Mouse (Mus musculus): ENCODE results near the gene Kat2a. TPM values are rescaled to one million over a fixed set of nuclear protein-coding genes. Genes with fewer than 3 reads are reported as not detected.
A peak's percentile ranks its signal among the peaks of the same experiment; 100 is the strongest.

Gene Kat2a
- polyA plus RNA-seq, 1 experiment from 2014 or later: 57.2 TPM

DNA sequence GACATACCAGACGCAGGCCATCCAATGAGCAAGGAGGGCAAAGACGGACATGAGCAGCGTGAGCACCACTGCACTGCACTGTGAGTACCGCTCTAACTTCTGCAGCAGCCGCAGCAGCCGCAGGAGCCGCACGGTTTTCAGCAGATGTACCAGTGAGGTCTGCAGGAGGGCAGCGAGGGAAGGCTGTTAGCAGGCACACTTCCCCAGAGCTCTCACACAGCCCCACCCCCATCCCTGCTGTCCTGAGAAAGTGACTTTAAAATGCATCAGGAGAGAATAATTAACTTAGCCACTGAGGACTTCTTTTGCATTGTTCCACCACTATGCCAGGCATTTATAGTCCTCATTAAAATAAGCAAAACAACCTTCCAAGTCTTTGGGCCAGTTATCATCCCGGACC lies 40.0 kb upstream of the Kat2a start:
- no peak overlapping the region for H3K4me3 ChIP-seq (ENCODE audit: low read depth, low read length)
- DNase-seq (ENCODE audit: low spot score, missing footprints): no peak
- no peak for ATAC-seq (ENCODE audit: low FRiP score)
- H3K27me3 ChIP-seq (ENCODE audit: control insufficient read depth, insufficient read depth, low read length): no peaks in the 10 kb centered on the region
- no peak overlapping the region for H3K27ac ChIP-seq (ENCODE audit: low read depth, low read length)
- no peak overlapping the region for H3K9ac ChIP-seq (ENCODE audit: low read length)
- H3K36me3 ChIP-seq (ENCODE audit: control insufficient read depth, insufficient read depth, low read length): no peaks in the 10 kb centered on the region
- H3K4me2 ChIP-seq: no peak overlapping the region
- no peaks in the 10 kb centered on the region for H3K9me3 ChIP-seq (ENCODE audit: control insufficient read depth, low read length)
- 49% methylated on average over 10 of the region's 10 CpGs for WGBS
- no peaks in the 10 kb centered on the region for H3K4me1 ChIP-seq (ENCODE audit: control insufficient read depth, insufficient read depth, low read length)

DNA sequence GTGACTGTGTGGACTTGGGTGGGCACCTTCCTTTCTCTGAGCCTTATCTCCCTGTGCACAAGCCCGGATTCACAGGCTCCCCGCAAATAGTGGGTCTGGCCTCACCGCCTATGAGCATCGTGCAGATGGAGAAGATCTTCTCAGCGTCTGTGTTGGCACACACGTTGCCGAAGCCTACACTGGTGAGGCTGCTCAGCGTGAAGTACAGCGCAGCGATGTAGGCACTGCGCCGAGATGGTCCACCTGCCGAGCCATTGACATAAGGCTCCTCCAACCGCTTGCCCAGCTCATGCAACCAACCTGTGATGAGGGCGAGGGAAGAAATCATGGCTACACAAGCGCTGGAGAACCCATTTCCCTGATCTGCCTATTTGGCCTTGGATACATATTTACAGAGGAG lies 37.9 kb upstream of the Kat2a start:
- H3K9me3 ChIP-seq (ENCODE audit: control insufficient read depth, low read length): no peaks in the 10 kb centered on the region
- no peaks in the 10 kb centered on the region for H3K27me3 ChIP-seq (ENCODE audit: control insufficient read depth, insufficient read depth, low read length)
- no peaks in the 10 kb centered on the region for H3K4me1 ChIP-seq (ENCODE audit: control insufficient read depth, insufficient read depth, low read length)
- WGBS: 91% methylated on average over 16 of the region's 16 CpGs
- DNase-seq (ENCODE audit: low spot score, missing footprints): no peak
- no peaks in the 10 kb centered on the region for H3K36me3 ChIP-seq (ENCODE audit: control insufficient read depth, insufficient read depth, low read length)
- H3K4me2 ChIP-seq: no peak overlapping the region
- ATAC-seq (ENCODE audit: low FRiP score): no peak
- no peak overlapping the region for H3K27ac ChIP-seq (ENCODE audit: low read depth, low read length)
- no peak overlapping the region for H3K4me3 ChIP-seq (ENCODE audit: low read depth, low read length)
- H3K9ac ChIP-seq (ENCODE audit: low read length): no peak overlapping the region

DNA sequence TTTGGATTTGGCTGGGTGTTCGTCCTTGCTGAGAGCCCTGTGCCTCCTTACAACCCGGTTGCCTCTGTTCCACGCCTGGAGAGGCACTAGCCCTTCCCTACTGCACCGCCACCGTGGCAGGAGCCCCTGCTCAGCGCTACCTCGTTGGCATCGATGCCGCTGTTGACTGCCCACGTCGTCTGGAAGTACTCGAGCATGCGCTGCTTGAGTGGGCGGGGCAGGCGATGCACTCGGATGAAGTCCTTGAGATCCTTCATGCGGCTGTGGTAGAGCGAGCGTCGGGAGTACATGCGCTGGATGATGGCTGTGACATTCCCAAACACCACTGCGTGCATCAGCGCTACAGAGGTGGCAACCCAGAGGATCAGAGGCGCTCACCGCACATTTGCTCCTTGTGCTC lies 37.2 kb upstream of the Kat2a start:
- H3K36me3 ChIP-seq (ENCODE audit: control insufficient read depth, insufficient read depth, low read length): no peaks in the 10 kb centered on the region
- ATAC-seq (ENCODE audit: low FRiP score): no peak
- H3K27ac ChIP-seq (ENCODE audit: low read depth, low read length): no peak overlapping the region
- no peaks in the 10 kb centered on the region for H3K27me3 ChIP-seq (ENCODE audit: control insufficient read depth, insufficient read depth, low read length)
- WGBS: 48% methylated on average over 25 of the region's 25 CpGs
- DNase-seq (ENCODE audit: low spot score, missing footprints): no peak
- no peak overlapping the region for H3K9ac ChIP-seq (ENCODE audit: low read length)
- H3K9me3 ChIP-seq (ENCODE audit: control insufficient read depth, low read length): no peaks in the 10 kb centered on the region
- H3K4me1 ChIP-seq (ENCODE audit: control insufficient read depth, insufficient read depth, low read length): no peaks in the 10 kb centered on the region
- no peak overlapping the region for H3K4me2 ChIP-seq
- H3K4me3 ChIP-seq (ENCODE audit: low read depth, low read length): no peak overlapping the region

DNA sequence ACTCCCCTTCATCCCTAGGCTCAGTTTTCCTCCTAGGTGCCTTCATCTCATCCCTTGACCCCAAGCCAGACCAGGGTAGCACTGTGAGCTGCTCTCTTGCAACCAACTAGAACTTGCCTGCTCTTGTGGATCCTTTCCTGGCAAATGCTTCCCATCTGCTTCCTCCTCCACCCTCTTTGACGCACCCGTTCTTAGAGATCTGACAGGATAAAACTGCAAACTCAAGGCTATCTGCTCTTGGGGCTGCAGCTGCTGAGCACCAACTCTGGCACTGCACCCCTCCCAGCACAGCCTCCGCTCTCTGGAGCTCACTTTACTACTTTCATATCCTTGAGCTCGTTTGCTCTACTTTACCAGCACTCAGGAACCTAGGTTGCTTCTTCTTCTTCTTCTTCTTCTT lies 36.4 kb upstream of the Kat2a start:
- DNase-seq (ENCODE audit: low spot score, missing footprints): no peak
- Histone ChIP-seq H3K4me1 (ENCODE audit: control insufficient read depth, insufficient read depth, low read length) (no peaks in the 10 kb centered on the region), H3K4me2 (no peak overlapping the region), H3K27me3 (ENCODE audit: control insufficient read depth, insufficient read depth, low read length) (no peaks in the 10 kb centered on the region), H3K36me3 (ENCODE audit: control insufficient read depth, insufficient read depth, low read length) (no peaks in the 10 kb centered on the region), H3K9ac (ENCODE audit: low read length) (no peak overlapping the region), H3K27ac (ENCODE audit: low read depth, low read length) (no peak overlapping the region), H3K9me3 (ENCODE audit: control insufficient read depth, low read length) (no peaks in the 10 kb centered on the region), H3K4me3 (ENCODE audit: low read depth, low read length) (no peak overlapping the region)
- WGBS: 79% methylated on average over 4 of the region's 4 CpGs
- ATAC-seq (ENCODE audit: low FRiP score): no peak

DNA sequence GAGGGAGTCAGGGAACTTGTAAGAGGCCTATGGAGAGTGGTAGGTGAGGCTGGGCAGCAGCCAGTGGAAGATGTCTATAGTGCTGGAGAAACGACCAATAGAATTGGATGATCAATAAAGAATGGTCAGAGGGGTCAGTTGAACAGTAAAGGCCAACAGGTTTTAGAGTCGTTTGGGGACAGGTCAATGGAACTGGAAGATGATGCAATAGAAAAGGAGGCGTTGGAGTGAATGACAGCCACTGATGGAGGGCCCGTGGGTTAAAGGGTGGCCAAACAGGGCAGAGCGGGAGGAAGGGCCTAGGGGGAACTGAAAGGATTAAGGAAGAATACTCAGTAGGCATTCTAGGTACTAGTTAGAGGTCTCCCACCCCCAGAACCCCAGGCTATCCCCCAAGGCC lies 34.8 kb upstream of the Kat2a start:
- Histone ChIP-seq H3K27ac (ENCODE audit: low read depth, low read length) (no peak overlapping the region), H3K9me3 (ENCODE audit: control insufficient read depth, low read length) (no peaks in the 10 kb centered on the region), H3K36me3 (ENCODE audit: control insufficient read depth, insufficient read depth, low read length) (no peaks in the 10 kb centered on the region), H3K4me3 (ENCODE audit: low read depth, low read length) (no peak overlapping the region), H3K9ac (ENCODE audit: low read length) (no peak overlapping the region), H3K27me3 (ENCODE audit: control insufficient read depth, insufficient read depth, low read length) (no peaks in the 10 kb centered on the region), H3K4me1 (ENCODE audit: control insufficient read depth, insufficient read depth, low read length) (no peaks in the 10 kb centered on the region), H3K4me2 (no peak overlapping the region)
- WGBS: 71% methylated on average over 5 of the region's 5 CpGs
- ATAC-seq (ENCODE audit: low FRiP score): no peak
- no peak for DNase-seq (ENCODE audit: low spot score, missing footprints)

DNA sequence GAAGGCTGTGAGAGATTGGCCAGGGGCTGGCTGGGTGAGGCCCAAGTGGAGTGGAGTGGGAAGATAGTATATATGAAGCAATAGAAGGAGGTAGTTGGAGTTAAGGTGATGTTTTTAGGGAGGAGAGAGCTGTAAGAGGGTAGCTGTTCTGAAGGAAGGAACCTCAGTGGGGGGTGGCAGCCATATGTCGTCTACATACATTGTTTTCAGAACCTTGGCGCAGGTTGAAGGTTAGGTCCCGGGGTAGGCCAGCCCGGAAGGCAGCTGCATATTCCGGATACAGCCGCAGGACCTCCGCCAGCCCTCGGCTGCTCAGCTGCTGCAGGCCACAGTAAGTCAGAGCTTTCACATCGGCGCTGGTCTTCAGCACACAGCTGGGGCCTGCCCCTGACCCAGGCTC lies 34.3 kb upstream of the Kat2a start:
- 84% methylated on average over 10 of the region's 10 CpGs for WGBS
- no peak for DNase-seq (ENCODE audit: low spot score, missing footprints)

DNA sequence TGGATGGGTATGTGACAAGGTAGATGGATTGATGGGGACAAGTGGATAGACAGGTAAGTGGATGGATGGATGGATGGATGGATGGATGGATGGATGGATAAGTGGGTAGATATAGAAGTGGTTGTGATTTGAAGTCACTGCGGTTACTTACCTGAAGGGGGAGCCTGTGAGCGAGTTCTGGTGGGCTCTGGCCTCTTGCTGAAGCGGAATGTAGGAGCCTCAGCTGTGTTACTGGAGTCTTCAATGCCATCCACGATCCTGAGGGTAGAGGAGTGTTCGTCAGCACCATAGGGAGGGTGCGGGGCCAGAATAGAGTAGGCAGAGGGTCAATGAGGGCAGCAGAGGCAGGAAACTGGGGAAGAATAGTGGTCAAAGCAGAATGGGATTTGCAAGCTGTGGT lies 32.8 kb upstream of the Kat2a start:
- DNase-seq (ENCODE audit: low spot score, missing footprints) (peak; percentile 90), ATAC-seq (ENCODE audit: low FRiP score) (no peak)
- Histone ChIP-seq H3K4me2 (no peak overlapping the region), H3K36me3 (ENCODE audit: control insufficient read depth, insufficient read depth, low read length) (no peaks in the 10 kb centered on the region), H3K4me1 (ENCODE audit: control insufficient read depth, insufficient read depth, low read length) (no peaks in the 10 kb centered on the region), H3K4me3 (ENCODE audit: low read depth, low read length) (no peak overlapping the region), H3K9me3 (ENCODE audit: control insufficient read depth, low read length) (no peaks in the 10 kb centered on the region), H3K27ac (ENCODE audit: low read depth, low read length) (no peak overlapping the region), H3K9ac (ENCODE audit: low read length) (no peak overlapping the region), H3K27me3 (ENCODE audit: control insufficient read depth, insufficient read depth, low read length) (no peaks in the 10 kb centered on the region)
- 17% methylated on average over 6 of the region's 6 CpGs for WGBS

More for the DNA sequence above, 34.3 kb upstream of the Kat2a start:
- ATAC-seq (ENCODE audit: low FRiP score): no peak
- Histone ChIP-seq H3K36me3 (ENCODE audit: control insufficient read depth, insufficient read depth, low read length) (no peaks in the 10 kb centered on the region), H3K27ac (ENCODE audit: low read depth, low read length) (no peak overlapping the region), H3K27me3 (ENCODE audit: control insufficient read depth, insufficient read depth, low read length) (no peaks in the 10 kb centered on the region), H3K4me3 (ENCODE audit: low read depth, low read length) (no peak overlapping the region), H3K4me1 (ENCODE audit: control insufficient read depth, insufficient read depth, low read length) (no peaks in the 10 kb centered on the region), H3K9ac (ENCODE audit: low read length) (no peak overlapping the region), H3K9me3 (ENCODE audit: control insufficient read depth, low read length) (no peaks in the 10 kb centered on the region), H3K4me2 (no peak overlapping the region)

DNA sequence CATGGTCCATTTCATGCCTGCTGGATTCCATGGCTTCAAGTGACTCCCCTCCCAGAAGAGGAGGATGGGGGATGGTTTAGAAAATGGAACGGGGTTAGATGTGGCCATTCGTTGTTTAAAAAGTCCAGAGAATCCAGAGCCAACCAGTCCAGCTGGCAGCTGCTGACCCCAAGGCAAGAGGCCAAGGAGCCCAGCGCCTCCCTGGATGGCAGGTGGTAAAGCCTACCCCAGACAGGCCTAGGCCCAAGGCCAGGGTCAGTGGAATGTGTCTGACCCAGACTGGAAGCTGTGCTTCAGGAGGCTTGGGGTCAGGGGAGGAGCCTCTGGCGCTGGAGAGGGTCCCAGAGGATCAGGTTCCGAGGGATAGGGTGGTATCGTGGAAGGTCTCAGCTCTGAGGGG lies 29.1 kb upstream of the Kat2a start:
- Histone ChIP-seq H3K27ac (ENCODE audit: low read depth, low read length) (no peak overlapping the region), H3K4me3 (ENCODE audit: low read depth, low read length) (no peak overlapping the region), H3K4me1 (ENCODE audit: control insufficient read depth, insufficient read depth, low read length) (peaks cover 9% of the 10 kb centered on the region), H3K27me3 (ENCODE audit: control insufficient read depth, insufficient read depth, low read length) (no peaks in the 10 kb centered on the region), H3K9ac (ENCODE audit: low read length) (no peak overlapping the region), H3K4me2 (no peak overlapping the region), H3K36me3 (ENCODE audit: control insufficient read depth, insufficient read depth, low read length) (no peaks in the 10 kb centered on the region), H3K9me3 (ENCODE audit: control insufficient read depth, low read length) (no peaks in the 10 kb centered on the region)
- 72% methylated on average over 6 of the region's 6 CpGs for whole genome bisulfite sequencing
- DNase-seq (ENCODE audit: low spot score, missing footprints) (no peak), ATAC-seq (ENCODE audit: low FRiP score) (no peak)

DNA sequence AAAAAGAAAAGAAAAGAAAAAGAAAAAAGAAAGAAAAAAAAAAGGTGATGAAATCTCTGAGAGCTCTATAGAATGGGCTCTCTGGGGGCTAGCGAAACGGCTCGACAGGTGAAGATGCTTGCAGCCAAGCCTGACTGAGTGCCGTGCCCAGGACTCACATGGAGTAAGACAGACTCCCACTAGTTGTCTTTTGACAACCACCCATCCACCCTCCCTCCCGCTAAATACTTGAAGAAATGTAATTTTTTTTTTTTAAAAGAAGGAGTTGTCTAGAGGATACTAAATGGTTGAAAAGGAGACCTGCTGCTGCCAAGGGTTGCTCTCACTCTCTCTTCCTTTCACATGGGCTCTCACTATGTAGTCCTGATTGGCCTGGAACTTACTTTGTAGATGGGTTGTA lies 26.5 kb upstream of the Kat2a start:
- Histone ChIP-seq H3K27me3 (ENCODE audit: control insufficient read depth, insufficient read depth, low read length) (no peaks in the 10 kb centered on the region), H3K9ac (ENCODE audit: low read length) (peak overlapping the region; percentile 62), H3K9me3 (ENCODE audit: control insufficient read depth, low read length) (no peaks in the 10 kb centered on the region), H3K4me3 (ENCODE audit: low read depth, low read length) (peak overlapping the region; percentile 94), H3K4me2 (peak overlapping the region; percentile 49), H3K27ac (ENCODE audit: low read depth, low read length) (no peak overlapping the region), H3K4me1 (ENCODE audit: control insufficient read depth, insufficient read depth, low read length) (peaks cover 9% of the 10 kb centered on the region), H3K36me3 (ENCODE audit: control insufficient read depth, insufficient read depth, low read length) (no peaks in the 10 kb centered on the region)
- WGBS: 22% methylated on average over 5 of the region's 5 CpGs
- DNase-seq (ENCODE audit: low spot score, missing footprints): no peak
- no peak for ATAC-seq (ENCODE audit: low FRiP score)

DNA sequence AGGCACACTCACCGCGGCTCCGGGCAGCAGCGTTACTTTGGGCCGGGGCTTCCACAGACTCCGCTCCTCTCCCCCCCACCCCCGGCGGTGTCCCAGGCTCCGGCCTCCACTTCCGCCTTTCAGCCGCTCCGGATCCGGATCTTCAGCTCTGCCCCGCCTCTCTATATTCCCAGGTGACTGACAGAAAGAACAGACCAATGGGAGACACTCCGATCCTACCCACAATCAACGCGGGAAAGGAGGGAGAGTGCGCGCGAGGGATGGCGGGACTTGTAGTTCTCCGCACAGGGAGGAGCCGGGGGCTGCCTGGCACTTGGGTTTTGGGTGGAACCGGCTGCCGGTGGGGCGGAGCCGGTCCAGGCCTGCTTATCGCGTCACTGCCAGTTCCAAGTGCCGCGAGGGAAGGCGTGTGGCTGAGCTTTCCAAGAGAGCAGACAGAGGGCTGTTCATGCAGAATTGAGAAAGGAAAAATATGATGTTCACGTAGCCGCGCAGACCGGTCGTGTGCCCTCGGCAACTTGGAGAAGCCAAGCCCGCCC lies 25.9 kb upstream of the Kat2a start, which contains the start of gene Rab5c:
Gene Rab5c (minus strand): TSS at position 150 of the 539 bp plus-strand sequence.
- WGBS: under 1% methylated on average over 39 of the region's 39 CpGs

More for the DNA sequence above, 25.9 kb upstream of the Kat2a start, which contains the start of gene Rab5c:
- Histone ChIP-seq H3K27me3 (ENCODE audit: control insufficient read depth, insufficient read depth, low read length) (no peaks in the 10 kb centered on the region), H3K4me2 (peak within 1 kb of the TSS; percentile 84), H3K36me3 (ENCODE audit: control insufficient read depth, insufficient read depth, low read length) (no peaks in the 10 kb centered on the region), H3K4me3 (ENCODE audit: low read depth, low read length) (peak within 1 kb of the TSS; percentile 94), H3K9ac (ENCODE audit: low read length) (peak within 1 kb of the TSS; percentile 96), H3K4me1 (ENCODE audit: control insufficient read depth, insufficient read depth, low read length) (peaks cover 9% of the 10 kb centered on the region), H3K9me3 (ENCODE audit: control insufficient read depth, low read length) (no peaks in the 10 kb centered on the region), H3K27ac (ENCODE audit: low read depth, low read length) (peak within 1 kb of the TSS; percentile 13; the same call in 1 of the 2 replicates)
- DNase-seq (ENCODE audit: low spot score, missing footprints): peak; percentile 99
- peak; percentile 99 for ATAC-seq (ENCODE audit: low FRiP score)

All from midbrain, embryonic 11.5 days (tissue).